Mouse (Mus musculus) stomach, embryonic 15.5 days (tissue): ENCODE measurements at regions not wholly inside any gene's neighbourhood (a gene's known extent, or its start where the extent isn't known, plus 50 kb on each side); places are given as distances from the start of the nearest gene placed in this dataset.

Source experiments
- ATAC-seq: fragments of 200-750 bp; cut with Nextera tagmentation; 2 replicates; pipeline ENCODE4 v1.8.0; 2017; ENCODE audit warnings: low read depth, moderate number of reproducible peaks, moderate TSS enrichment; ENCODE audit not compliant: insufficient read depth, low FRiP score
- H3K27ac ChIP-seq: fragments of 300-500 bp; sonication (generic); 2 replicates; pipeline ENCODE4 v1.5.1; 2015; ENCODE audit warnings: mild to moderate bottlenecking, inconsistent platforms
- H3K27me3 ChIP-seq: fragments of 300-500 bp; sonication (generic); replicated peaks from 2 replicates; pipeline ENCODE4 v1.6.1; 2015; ENCODE audit warnings: inconsistent platforms
- H3K36me3 ChIP-seq: fragments of 300-500 bp; sonication (generic); 2 replicates; pipeline ENCODE4 v1.6.1; 2015; ENCODE audit warnings: inconsistent platforms
- H3K4me1 ChIP-seq: fragments of 300-500 bp; sonication (generic); 2 replicates; pipeline ENCODE4 v1.6.1; 2015; ENCODE audit warnings: inconsistent platforms
- H3K4me2 ChIP-seq: fragments of 300-500 bp; sonication (generic); 2 replicates; pipeline ENCODE4 v1.6.1; 2015; ENCODE audit warnings: mild to moderate bottlenecking, inconsistent platforms
- H3K4me3 ChIP-seq: fragments of 300-500 bp; sonication (generic); replicated peaks from 2 replicates; pipeline ENCODE4 v1.5.1; 2015; ENCODE audit warnings: inconsistent platforms
- H3K9ac ChIP-seq: fragments of 300-500 bp; sonication (generic); 2 replicates; pipeline ENCODE4 v1.6.1; 2015; ENCODE audit warnings: inconsistent platforms
- H3K9me3 ChIP-seq: fragments of 300-500 bp; sonication (generic); 2 replicates; pipeline ENCODE4 v1.6.1; 2016; ENCODE audit warnings: inconsistent platforms
- WGBS: fragments of 180-500 bp; shearing (Covaris S2); methylation state at CpG from one replicate; pipeline ENCODE4 v1.1.7; 2015; 5-methylcytosine and 5-hydroxymethylcytosine counted together

DNA sequence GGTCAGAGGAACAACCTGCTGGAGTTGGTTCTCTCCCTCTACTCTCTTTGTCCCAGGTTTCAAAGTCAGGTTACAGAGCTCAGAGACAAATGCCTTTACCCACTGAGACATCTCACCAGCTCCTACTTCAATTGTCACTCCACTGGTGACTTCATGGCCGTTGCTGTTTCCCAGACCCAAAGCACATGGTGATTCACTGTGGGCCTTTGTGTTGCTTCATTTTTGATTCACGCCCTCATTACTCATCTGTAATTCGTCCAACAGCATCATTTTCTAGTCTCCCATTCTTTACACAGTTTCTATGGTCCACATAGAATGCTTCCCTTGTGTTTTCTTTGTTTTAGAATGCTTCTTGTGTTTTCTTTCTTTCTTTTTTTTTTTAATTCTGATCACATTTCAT is 498.2 kb downstream of the Igsf11 start:
- 72% methylated on average over 3 of the region's 3 CpGs for WGBS
- no peak for ATAC-seq
- H3K36me3 ChIP-seq, result no peaks in the 10 kb centered on the region

DNA sequence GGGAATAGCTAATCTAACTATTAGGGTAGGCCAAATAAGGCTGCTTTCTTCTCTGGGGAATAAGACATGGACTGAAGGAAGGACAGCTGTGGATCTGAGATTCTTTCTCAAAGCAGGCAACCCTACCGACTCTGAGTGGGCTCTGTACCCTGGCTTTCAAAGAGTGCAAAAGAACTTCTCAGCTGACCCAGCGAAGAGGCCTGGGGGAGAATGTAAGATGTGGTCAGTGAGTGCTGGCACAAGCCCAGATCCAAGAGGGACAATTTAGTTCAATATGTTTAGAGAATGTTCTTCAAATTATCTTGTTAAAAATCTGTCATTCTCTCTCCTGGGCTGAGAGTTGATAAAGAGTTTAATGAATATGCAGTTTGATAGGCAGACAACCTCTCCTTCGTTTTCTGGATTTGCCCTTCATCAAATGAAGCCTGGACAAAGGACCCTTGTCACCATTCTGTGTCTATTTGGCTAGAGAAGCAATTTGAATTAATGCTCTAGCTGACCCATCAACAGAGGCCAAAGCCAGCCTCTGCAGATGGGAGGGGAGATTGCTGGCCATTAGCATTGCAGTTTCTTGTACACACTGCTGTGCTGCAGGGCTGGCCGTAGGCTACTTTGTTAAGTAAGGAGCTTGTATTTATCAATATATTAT is 509.8 kb downstream of the Igsf11 start:
- ATAC-seq, result no peak
- Histone ChIP-seq H3K27me3 (no peaks in the 10 kb centered on the region), H3K9ac (no peak overlapping the region), H3K4me3 (no peak overlapping the region), H3K27ac (no peak overlapping the region), H3K4me1 (no peaks in the 10 kb centered on the region), H3K9me3 (no peaks in the 10 kb centered on the region), H3K36me3 (no peaks in the 10 kb centered on the region), H3K4me2 (no peak overlapping the region)
- WGBS, result 69% methylated on average over 4 of the region's 4 CpGs

More for the DNA sequence above, 498.2 kb downstream of the Igsf11 start:
- Histone ChIP-seq H3K4me1 (no peaks in the 10 kb centered on the region), H3K9me3 (no peaks in the 10 kb centered on the region), H3K9ac (no peak overlapping the region), H3K27ac (no peak overlapping the region), H3K4me3 (no peak overlapping the region), H3K27me3 (no peaks in the 10 kb centered on the region), H3K4me2 (no peak overlapping the region)

DNA sequence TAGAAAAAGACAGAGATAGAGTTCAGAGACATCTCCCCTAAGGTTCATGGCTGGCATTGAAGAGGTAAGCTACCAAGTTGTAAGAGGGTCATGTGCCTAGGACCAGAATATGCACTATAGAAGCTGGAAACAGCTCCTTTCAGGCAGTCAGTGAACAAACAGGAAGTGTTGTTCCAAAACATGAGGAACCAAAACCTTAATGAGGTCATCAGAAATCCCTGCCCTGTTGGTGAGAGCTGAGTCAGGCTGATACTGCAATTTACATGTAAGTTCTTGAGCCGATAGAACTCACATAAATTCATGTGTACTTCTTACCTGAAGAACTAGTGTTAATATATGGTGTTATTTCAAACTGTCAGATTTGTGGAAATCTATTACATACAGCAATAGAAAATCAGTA is 539.1 kb downstream of the Igsf11 start:
- Histone ChIP-seq H3K36me3 (no peaks in the 10 kb centered on the region), H3K4me1 (no peaks in the 10 kb centered on the region), H3K4me3 (no peak overlapping the region), H3K4me2 (no peak overlapping the region), H3K9ac (no peak overlapping the region), H3K27me3 (no peaks in the 10 kb centered on the region), H3K9me3 (no peaks in the 10 kb centered on the region), H3K27ac (no peak overlapping the region)
- 86% methylated on average over 1 of the region's 1 CpGs for WGBS
- ATAC-seq, result no peak

DNA sequence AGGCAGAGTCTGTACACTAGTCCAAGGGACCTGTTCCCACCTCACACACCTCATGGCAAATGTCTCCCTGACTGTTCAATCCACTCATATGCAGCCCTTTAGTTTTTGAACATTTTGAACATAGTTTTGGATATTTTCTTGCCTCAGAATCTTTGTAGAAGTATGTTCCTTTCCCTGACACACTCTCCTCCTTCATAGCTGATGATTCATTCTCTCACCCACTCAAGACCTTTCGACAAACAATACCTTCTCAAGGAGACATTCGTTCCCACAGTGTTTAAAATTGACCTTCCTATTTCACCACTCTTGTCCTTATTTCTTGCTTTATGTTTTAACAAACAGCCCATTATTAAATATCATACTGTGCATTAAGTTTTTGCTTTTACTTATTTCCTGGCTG is 538.4 kb upstream of the Lsamp start:
- Histone ChIP-seq H3K9me3 (no peaks in the 10 kb centered on the region), H3K4me1 (no peaks in the 10 kb centered on the region), H3K4me3 (no peak overlapping the region), H3K27me3 (no peaks in the 10 kb centered on the region), H3K36me3 (no peaks in the 10 kb centered on the region), H3K4me2 (no peak overlapping the region), H3K27ac (no peak overlapping the region), H3K9ac (no peak overlapping the region)
- WGBS, result 77% methylated on average over 2 of the region's 2 CpGs
- no peak for ATAC-seq

DNA sequence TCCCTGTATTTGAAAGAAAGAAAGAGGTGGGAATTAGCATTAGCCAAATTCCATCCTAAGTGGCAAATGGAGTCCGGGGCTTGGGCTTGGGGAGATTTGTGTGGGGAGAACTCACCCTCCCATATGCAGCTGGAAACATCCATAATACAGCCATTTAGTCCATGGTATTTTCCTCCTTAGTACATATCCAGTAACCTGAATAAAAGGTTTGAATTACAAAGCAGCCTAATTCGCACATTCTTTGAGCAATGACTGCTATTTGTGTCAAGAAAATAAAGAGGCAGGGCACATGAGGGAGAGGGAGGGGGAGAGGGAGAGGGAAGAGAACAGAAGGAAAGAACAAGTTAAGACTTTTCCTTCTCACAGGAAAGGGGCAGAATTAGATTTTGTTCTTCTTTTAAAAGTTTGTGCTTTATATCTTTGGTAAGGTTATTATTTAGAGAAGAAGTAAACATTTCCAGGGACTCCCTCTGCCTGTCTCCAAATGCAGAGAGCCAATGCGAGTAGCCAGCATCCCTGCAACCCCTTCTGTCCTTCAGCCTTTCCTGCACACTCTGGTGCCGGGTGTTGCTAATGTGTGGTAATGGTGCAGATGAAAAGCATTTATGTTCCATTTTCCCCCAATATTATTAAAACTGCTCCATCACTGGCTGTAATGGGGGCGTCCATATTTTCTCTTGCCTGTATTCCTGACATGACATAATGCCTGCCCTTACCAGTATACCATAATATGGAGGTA is 530.6 kb upstream of the Lsamp start:
- Histone ChIP-seq H3K36me3 (no peaks in the 10 kb centered on the region), H3K27ac (no peak overlapping the region), H3K27me3 (no peaks in the 10 kb centered on the region), H3K4me3 (no peak overlapping the region), H3K9me3 (no peaks in the 10 kb centered on the region), H3K4me1 (no peaks in the 10 kb centered on the region), H3K4me2 (no peak overlapping the region), H3K9ac (no peak overlapping the region)
- ATAC-seq, result no peak
- 57% methylated on average over 5 of the region's 5 CpGs for WGBS
